Comparison of ENCODE assay signal across 12 mouse cellular contexts in genomic region chr10:80299824-80300223, GRCm38 (mm10). TPM values are rescaled to one million over a fixed set of nuclear protein-coding genes. Genes with fewer than 3 reads are reported as not detected.
DNase-seq lines count a peak whose midpoint lies in the region; ATAC-seq lines count a peak whose summit lies in the region.
"Had no signal": no experiment of that assay in that cellular context is flagged by ENCODE, and none has a peak within 500 bp of the region (broad histone marks: within the 10 kb centered on the region; RNA-seq: fewer than 3 reads in every experiment).

No protein-coding gene starts in this region.

- peaks cover 3% of the 10 kb centered on the region for H3K36me3 ChIP-seq in megakaryocyte, embryonic 14.5 days (replicated peaks; ENCODE audit: low read length)
- peaks cover 24% of the 10 kb centered on the region for H3K36me3 ChIP-seq in forebrain, embryonic 15.5 days
- H3K36me3 ChIP-seq in limb, embryonic 12.5 days = peaks cover 3% of the 10 kb centered on the region
- peaks cover 14% of the 10 kb centered on the region for H3K36me3 ChIP-seq in neural tube, embryonic 15.5 days
- H3K36me3 ChIP-seq in liver, embryonic 11.5 days (ENCODE audit: control insufficient read depth, insufficient read depth, low read length) = no peaks in the 10 kb centered on the region

- H3K4me3 ChIP-seq in megakaryocyte, embryonic 14.5 days (replicated peaks) = peak overlapping the region; percentile 10
- peak overlapping the region; percentile 76 for H3K4me3 ChIP-seq in forebrain, embryonic 15.5 days
- peak overlapping the region; percentile 42 for H3K4me3 ChIP-seq in limb, embryonic 12.5 days (replicated peaks)
- peak overlapping the region; percentile 52 for H3K4me3 ChIP-seq in neural tube, embryonic 15.5 days (replicated peaks)
- no peak overlapping the region for H3K4me3 ChIP-seq in liver, embryonic 11.5 days (ENCODE audit: low read depth, low read length)
- H3K4me3 ChIP-seq: heart, embryonic 12.5 days had no signal

- no peak for ATAC-seq in megakaryocyte, adult 5-6 weeks (ENCODE audit: poor library complexity, severe bottlenecking)
- no peak for ATAC-seq in forebrain, embryonic 15.5 days (replicated peaks)
- ATAC-seq in limb, embryonic 12.5 days (ENCODE audit: insufficient number of reproducible peaks, insufficient read depth, low FRiP score, low TSS enrichment, low read depth) = no peak
- no peak for ATAC-seq in neural tube, embryonic 15.5 days (ENCODE audit: low FRiP score)
- no peak for ATAC-seq in liver, embryonic 11.5 days (replicated peaks; ENCODE audit: low FRiP score)

- H3K4me1 ChIP-seq in megakaryocyte, embryonic 14.5 days = peaks cover 90% of the 10 kb centered on the region
- H3K4me1 ChIP-seq in forebrain, embryonic 15.5 days = peaks cover 83% of the 10 kb centered on the region
- peaks cover 31% of the 10 kb centered on the region for H3K4me1 ChIP-seq in limb, embryonic 12.5 days (replicated peaks)
- H3K4me1 ChIP-seq in neural tube, embryonic 15.5 days = peaks cover 91% of the 10 kb centered on the region
- H3K4me1 ChIP-seq in liver, embryonic 11.5 days (replicated peaks; ENCODE audit: control insufficient read depth, insufficient read depth, low read length) = peaks cover 10% of the 10 kb centered on the region

- peak overlapping the region; percentile 86 for H3K4me2 ChIP-seq in forebrain, embryonic 15.5 days (replicated peaks)
- peak overlapping the region; percentile 56 for H3K4me2 ChIP-seq in limb, embryonic 12.5 days
- peak overlapping the region; percentile 85 for H3K4me2 ChIP-seq in neural tube, embryonic 15.5 days
- H3K4me2 ChIP-seq in liver, embryonic 11.5 days = no peak overlapping the region
- H3K4me2 ChIP-seq: heart, embryonic 12.5 days; lung, embryonic 14.5 days had no signal

- 37% methylated on average over 10 of the region's 10 CpGs for whole genome bisulfite sequencing in forebrain, embryonic 15.5 days
- WGBS in limb, embryonic 12.5 days = 43% methylated on average over 10 of the region's 10 CpGs
- WGBS in neural tube, embryonic 15.5 days = 25% methylated on average over 10 of the region's 10 CpGs
- 48% methylated on average over 10 of the region's 10 CpGs for WGBS in liver, embryonic 11.5 days

- peak overlapping the region; percentile 97 for H3K27ac ChIP-seq in forebrain, embryonic 15.5 days (replicated peaks)
- H3K27ac ChIP-seq in limb, embryonic 12.5 days = no peak overlapping the region
- H3K27ac ChIP-seq in neural tube, embryonic 15.5 days (replicated peaks) = peak overlapping the region; percentile 95
- no peak overlapping the region for H3K27ac ChIP-seq in liver, embryonic 11.5 days (ENCODE audit: low read depth, low read length)

- H3K9ac ChIP-seq in forebrain, embryonic 15.5 days (replicated peaks) = peak overlapping the region; percentile 99
- peak overlapping the region; percentile 61; the same call in 1 of the 2 replicates for H3K9ac ChIP-seq in limb, embryonic 12.5 days (replicated peaks)
- peak overlapping the region; percentile 74 for H3K9ac ChIP-seq in neural tube, embryonic 15.5 days (replicated peaks)
- no peak overlapping the region for H3K9ac ChIP-seq in liver, embryonic 11.5 days (ENCODE audit: low read depth, low read length)
- H3K9ac ChIP-seq: heart, embryonic 12.5 days; lung, embryonic 14.5 days had no signal

- DNase-seq in liver, embryonic 11.5 days (ENCODE audit: low spot score) = no peak
- DNase-seq in left cerebral cortex, adult 8-10 months (ENCODE audit: low spot score in 2 of 2) = no peak
- DNase-seq in left cerebral cortex, adult 11 months (ENCODE audit: low spot score) = no peak
- DNase-seq: kidney, postnatal 4 days; lung, embryonic 14.5 days had no signal

- no peaks in the 10 kb centered on the region for H3K9me3 ChIP-seq in megakaryocyte, embryonic 14.5 days
- H3K9me3 ChIP-seq in forebrain, embryonic 15.5 days = no peaks in the 10 kb centered on the region
- H3K9me3 ChIP-seq in limb, embryonic 12.5 days = no peaks in the 10 kb centered on the region
- H3K9me3 ChIP-seq in neural tube, embryonic 15.5 days (replicated peaks) = no peaks in the 10 kb centered on the region
- no peaks in the 10 kb centered on the region for H3K9me3 ChIP-seq in liver, embryonic 11.5 days (ENCODE audit: control insufficient read depth, low read length)
- H3K9me3 ChIP-seq: heart, embryonic 12.5 days had no signal

- peaks cover 54% of the 10 kb centered on the region for H3K27me3 ChIP-seq in megakaryocyte, embryonic 14.5 days (replicated peaks)
- H3K27me3 ChIP-seq in forebrain, embryonic 15.5 days = no peaks in the 10 kb centered on the region
- peaks cover 81% of the 10 kb centered on the region for H3K27me3 ChIP-seq in limb, embryonic 12.5 days
- H3K27me3 ChIP-seq in neural tube, embryonic 15.5 days (replicated peaks) = no peaks in the 10 kb centered on the region
- H3K27me3 ChIP-seq in liver, embryonic 11.5 days (replicated peaks; ENCODE audit: control insufficient read depth, insufficient read depth, low read length) = peaks cover 66% of the 10 kb centered on the region

RNA-seq across cellular contexts. Expression of gene Apc2, which starts 4.0 kb away (rescaled TPM):
- 0.92 and 4.5 TPM in 2 replicates for polyA plus RNA-seq in megakaryocyte, embryonic 14.5 days (2012; ENCODE audit: insufficient read depth, low replicate concordance)
- not detected in 2 replicates for total RNA-seq in megakaryocyte, adult 5-6 weeks (2015)
- total RNA-seq in megakaryocyte, adult 5-6 weeks (2017) = not detected in 2 replicates
- polyA plus RNA-seq in forebrain, embryonic 15.5 days (2015; fragmentation: Nextera tagmentation; extraction: Ambion mirVana) = 205 and 210 TPM in 2 replicates
- polyA plus RNA-seq in limb, embryonic 12.5 days (2016; fragmentation: Nextera tagmentation; extraction: Ambion mirVana) = 4.7 and 5.3 TPM in 2 replicates
- polyA plus RNA-seq in neural tube, embryonic 15.5 days (2015; fragmentation: Nextera tagmentation; extraction: Ambion mirVana) = 122 and 144 TPM in 2 replicates
- polyA plus RNA-seq in liver, embryonic 11.5 days (2014; fragmentation: Nextera tagmentation; extraction: Ambion mirVana) = 0.30 and 0.45 TPM in 2 replicates
- total RNA-seq in left cerebral cortex, adult 8-10 months (2022) = 100 to 1,000 TPM; 107 to 125 (median 116) TPM
- total RNA-seq: monocyte, adult 5-6 weeks had no signal

RNA-seq across cellular contexts. Expression of gene Rps15, which starts 7.6 kb away (rescaled TPM):
- polyA plus RNA-seq in megakaryocyte, embryonic 14.5 days (2012; ENCODE audit: insufficient read depth, low replicate concordance) = 7,349 and 10,126 TPM in 2 replicates
- 1,580 and 1,599 TPM in 2 replicates for total RNA-seq in megakaryocyte, adult 5-6 weeks (2015)
- total RNA-seq in megakaryocyte, adult 5-6 weeks (2017) = 1,732 and 1,915 TPM in 2 replicates
- 628 and 651 TPM in 2 replicates for polyA plus RNA-seq in forebrain, embryonic 15.5 days (2015; fragmentation: Nextera tagmentation; extraction: Ambion mirVana)
- 926 and 930 TPM in 2 replicates for polyA plus RNA-seq in limb, embryonic 12.5 days (2016; fragmentation: Nextera tagmentation; extraction: Ambion mirVana)
- 544 and 638 TPM in 2 replicates for polyA plus RNA-seq in neural tube, embryonic 15.5 days (2015; fragmentation: Nextera tagmentation; extraction: Ambion mirVana)
- polyA plus RNA-seq in liver, embryonic 11.5 days (2014; fragmentation: Nextera tagmentation; extraction: Ambion mirVana) = 1,270 and 1,408 TPM in 2 replicates
- 1,000 to 10,000 TPM in 1 of 4 experiments, 100 to 1,000 TPM in 3; 922 to 1,007 (median 961) TPM for total RNA-seq in left cerebral cortex, adult 8-10 months (2022)

RNA-seq across cellular contexts. Expression of gene 2310011J03Rik, which starts 20.5 kb away (rescaled TPM):
- polyA plus RNA-seq in megakaryocyte, embryonic 14.5 days (2012; ENCODE audit: insufficient read depth, low replicate concordance) = 62.0 and 88.2 TPM in 2 replicates
- 25.6 and 27.4 TPM in 2 replicates for total RNA-seq in megakaryocyte, adult 5-6 weeks (2015)
- 13.8 and 17.8 TPM in 2 replicates for total RNA-seq in megakaryocyte, adult 5-6 weeks (2017)
- polyA plus RNA-seq in forebrain, embryonic 15.5 days (2015; fragmentation: Nextera tagmentation; extraction: Ambion mirVana) = 36.9 and 38.1 TPM in 2 replicates
- polyA plus RNA-seq in limb, embryonic 12.5 days (2016; fragmentation: Nextera tagmentation; extraction: Ambion mirVana) = 48.1 and 50.5 TPM in 2 replicates
- polyA plus RNA-seq in neural tube, embryonic 15.5 days (2015; fragmentation: Nextera tagmentation; extraction: Ambion mirVana) = 26.9 and 36.6 TPM in 2 replicates
- polyA plus RNA-seq in liver, embryonic 11.5 days (2014; fragmentation: Nextera tagmentation; extraction: Ambion mirVana) = 46.2 and 47.8 TPM in 2 replicates
- total RNA-seq in left cerebral cortex, adult 8-10 months (2022) = 10 to 100 TPM; 25.7 to 29.0 (median 27.3) TPM

RNA-seq across cellular contexts. Expression of gene Pcsk4, which starts 29.5 kb away (rescaled TPM):
- polyA plus RNA-seq in megakaryocyte, embryonic 14.5 days (2012; ENCODE audit: insufficient read depth, low replicate concordance) = 15.1 and 26.0 TPM in 2 replicates
- total RNA-seq in megakaryocyte, adult 5-6 weeks (2015) = 0.32 and 0.83 TPM in 2 replicates
- total RNA-seq in megakaryocyte, adult 5-6 weeks (2017) = not detected in 2 replicates
- 2.5 and 2.6 TPM in 2 replicates for polyA plus RNA-seq in forebrain, embryonic 15.5 days (2015; fragmentation: Nextera tagmentation; extraction: Ambion mirVana)
- 6.3 and 6.6 TPM in 2 replicates for polyA plus RNA-seq in limb, embryonic 12.5 days (2016; fragmentation: Nextera tagmentation; extraction: Ambion mirVana)
- 5.6 and 8.2 TPM in 2 replicates for polyA plus RNA-seq in neural tube, embryonic 15.5 days (2015; fragmentation: Nextera tagmentation; extraction: Ambion mirVana)
- polyA plus RNA-seq in liver, embryonic 11.5 days (2014; fragmentation: Nextera tagmentation; extraction: Ambion mirVana) = 12.6 and 12.8 TPM in 2 replicates
- total RNA-seq in left cerebral cortex, adult 8-10 months (2022) = 10 to 100 TPM in 1 of 4 experiments, 1 to 10 TPM in 3; 6.7 to 10.2 (median 8.3) TPM

RNA-seq across cellular contexts. Expression of gene Reep6, which starts 29.9 kb away (rescaled TPM):
- polyA plus RNA-seq in megakaryocyte, embryonic 14.5 days (2012; ENCODE audit: insufficient read depth, low replicate concordance) = 19.0 and 21.1 TPM in 2 replicates
- total RNA-seq in megakaryocyte, adult 5-6 weeks (2015) = 0.16 and 0.96 TPM in 2 replicates
- total RNA-seq in megakaryocyte, adult 5-6 weeks (2017) = 0.37 TPM in 1 of 2 replicates, not detected in the other
- polyA plus RNA-seq in forebrain, embryonic 15.5 days (2015; fragmentation: Nextera tagmentation; extraction: Ambion mirVana) = 2.6 and 2.9 TPM in 2 replicates
- polyA plus RNA-seq in limb, embryonic 12.5 days (2016; fragmentation: Nextera tagmentation; extraction: Ambion mirVana) = 4.1 and 4.6 TPM in 2 replicates
- 4.3 and 7.3 TPM in 2 replicates for polyA plus RNA-seq in neural tube, embryonic 15.5 days (2015; fragmentation: Nextera tagmentation; extraction: Ambion mirVana)
- 74.3 and 76.1 TPM in 2 replicates for polyA plus RNA-seq in liver, embryonic 11.5 days (2014; fragmentation: Nextera tagmentation; extraction: Ambion mirVana)
- 10 to 100 TPM; 12.0 to 14.8 (median 13.6) TPM for total RNA-seq in left cerebral cortex, adult 8-10 months (2022)
- total RNA-seq: monocyte, adult 5-6 weeks had no signal

Comparison
In these comparisons a context has a peak if more than half of its experiments do, and no peak if none do; other contexts are left out.
1. H3K27ac ChIP-seq: peak in forebrain, embryonic 15.5 days (single experiment) and neural tube, embryonic 15.5 days (single experiment); none in limb, embryonic 12.5 days (single experiment) and liver, embryonic 11.5 days (single experiment).
2. RNA of gene Apc2, which starts 4.0 kb away (polyA plus RNA-seq): 205 to 210 TPM in forebrain, embryonic 15.5 days and 122 to 144 TPM in neural tube, embryonic 15.5 days; 4.7 to 5.3 TPM in limb, embryonic 12.5 days, 0.92 to 4.5 TPM in megakaryocyte, embryonic 14.5 days and 0.30 to 0.45 TPM in liver, embryonic 11.5 days; every median in the first group is over 10 times any median in the second.